Mouse (Mus musculus) intestine, embryonic 16.5 days (tissue): ENCODE results near the gene Clec2d. TPM values are rescaled to one million over a fixed set of nuclear protein-coding genes. Genes with fewer than 3 reads are reported as not detected.
A peak's percentile ranks its signal among the peaks of the same experiment; 100 is the strongest.

Experiments used
- ATAC-seq: fragments of 200-750 bp; cut with Nextera tagmentation; 2 replicates; pipeline ENCODE4 v1.8.0; 2017; ENCODE audit warnings: moderate TSS enrichment, moderate library complexity
- H3K27ac ChIP-seq: fragments of 300-500 bp; sonication (generic); 2 replicates; pipeline ENCODE4 v1.5.1; 2014; ENCODE audit warnings: mild to moderate bottlenecking, low read length
- H3K27me3 ChIP-seq: fragments of 300-500 bp; sonication (generic); replicated peaks from 2 replicates; pipeline ENCODE4 v1.6.1; 2014; ENCODE audit warnings: low read length, control low read depth, mixed read lengths; ENCODE audit not compliant: control insufficient read depth, insufficient read depth
- H3K36me3 ChIP-seq: fragments of 300-500 bp; sonication (generic); 2 replicates; pipeline ENCODE4 v1.6.1; 2014; ENCODE audit warnings: low read length, control low read depth; ENCODE audit not compliant: control insufficient read depth, insufficient read depth
- H3K4me1 ChIP-seq: fragments of 300-500 bp; sonication (generic); 2 replicates; pipeline ENCODE4 v1.6.1; 2014; ENCODE audit warnings: low read length, control low read depth, mixed read lengths; ENCODE audit not compliant: control insufficient read depth, insufficient read depth
- H3K4me2 ChIP-seq: fragments of 300-500 bp; sonication (generic); 2 replicates; pipeline ENCODE4 v1.6.1; 2014; ENCODE audit warnings: low read depth, low read length, control low read depth
- H3K4me3 ChIP-seq: fragments of 300-500 bp; sonication (generic); 2 replicates; pipeline ENCODE4 v1.5.1; 2014; ENCODE audit warnings: mild to moderate bottlenecking, low read length
- H3K9ac ChIP-seq: fragments of 300-500 bp; sonication (generic); 2 replicates; pipeline ENCODE4 v1.6.1; 2014; ENCODE audit warnings: low read depth, low read length
- H3K9me3 ChIP-seq: fragments of 300-500 bp; sonication (generic); 2 replicates; pipeline ENCODE4 v1.6.1; 2016; ENCODE audit warnings: low read length, control low read depth; ENCODE audit not compliant: control insufficient read depth
- WGBS: fragments of 180-500 bp; shearing (Covaris S2); extraction: QIAGEN DNeasy Blood & Tissue Kit; methylation state at CpG from one replicate; pipeline ENCODE4 v1.1.7; 2014; 5-methylcytosine and 5-hydroxymethylcytosine counted together
- polyA plus RNA-seq: library from polyadenylated mRNA; unstranded; fragments of >200 nt; fragmentation: Nextera tagmentation; extraction: Ambion mirVana; gene quantifications from 2 replicates; pipeline ENCODE4 v1.2.1, GENCODE M21; 2015

The Clec2d gene
- polyA plus RNA-seq, 1 experiment from 2014 or later: 1.0 TPM

DNA sequence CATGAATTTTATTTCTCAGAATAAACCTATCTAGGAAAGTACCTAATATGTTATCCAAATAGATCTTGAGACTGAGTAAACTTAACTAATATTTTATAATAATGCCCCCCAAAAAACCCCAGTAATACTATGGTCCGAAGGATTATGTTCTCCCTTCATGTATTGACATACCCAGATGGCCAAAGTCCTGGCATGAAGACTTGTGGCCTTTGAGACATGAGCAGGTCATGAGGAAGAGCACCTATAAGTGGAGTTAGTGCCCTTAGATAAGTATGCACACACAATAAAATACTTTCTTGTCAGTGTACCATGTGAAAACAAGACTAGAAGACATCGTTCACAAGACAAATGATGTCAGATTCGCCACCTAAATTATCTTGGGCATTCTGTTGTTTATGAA lies 24.4 kb downstream of the Clec2d start:
- ATAC-seq: peak; percentile 81
- no peak overlapping the region for H3K4me3 ChIP-seq
- no peaks in the 10 kb centered on the region for H3K36me3 ChIP-seq
- H3K27ac ChIP-seq: no peak overlapping the region
- 71% methylated on average over 3 of the region's 3 CpGs for WGBS
- no peak overlapping the region for H3K9ac ChIP-seq
- H3K9me3 ChIP-seq: no peaks in the 10 kb centered on the region
- H3K4me1 ChIP-seq: no peaks in the 10 kb centered on the region
- no peaks in the 10 kb centered on the region for H3K27me3 ChIP-seq
- no peak overlapping the region for H3K4me2 ChIP-seq

DNA sequence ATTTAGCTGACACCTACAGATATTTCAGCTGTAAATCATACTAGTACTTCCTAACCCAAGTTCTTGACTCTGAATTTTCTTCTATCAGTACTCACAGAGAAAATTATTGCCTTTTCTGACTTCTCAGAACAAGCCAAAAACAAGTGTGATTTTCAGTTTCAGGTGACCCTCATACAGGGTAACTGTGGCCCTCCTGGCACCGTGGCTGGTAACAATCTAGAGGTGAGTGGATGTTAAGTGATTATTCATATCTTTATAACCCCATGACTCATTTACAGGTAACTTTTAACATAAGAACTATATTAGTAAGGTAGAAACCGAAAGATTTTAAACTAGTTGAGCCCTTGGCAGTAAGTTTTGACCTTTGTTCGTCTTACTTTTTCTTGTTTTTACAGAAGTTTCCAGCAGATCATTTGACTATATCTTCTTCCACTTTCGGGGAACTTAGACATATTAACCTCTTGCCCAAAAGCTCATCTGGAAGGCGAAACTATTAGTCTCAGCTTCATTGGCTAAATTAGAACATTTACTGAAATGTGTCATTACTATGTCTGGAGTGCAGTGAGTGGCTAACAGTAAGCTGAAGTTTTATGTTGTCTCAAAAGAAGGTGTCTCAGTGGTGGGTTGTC lies 28.6 kb downstream of the Clec2d start:
- ATAC-seq: peak; percentile 47

DNA sequence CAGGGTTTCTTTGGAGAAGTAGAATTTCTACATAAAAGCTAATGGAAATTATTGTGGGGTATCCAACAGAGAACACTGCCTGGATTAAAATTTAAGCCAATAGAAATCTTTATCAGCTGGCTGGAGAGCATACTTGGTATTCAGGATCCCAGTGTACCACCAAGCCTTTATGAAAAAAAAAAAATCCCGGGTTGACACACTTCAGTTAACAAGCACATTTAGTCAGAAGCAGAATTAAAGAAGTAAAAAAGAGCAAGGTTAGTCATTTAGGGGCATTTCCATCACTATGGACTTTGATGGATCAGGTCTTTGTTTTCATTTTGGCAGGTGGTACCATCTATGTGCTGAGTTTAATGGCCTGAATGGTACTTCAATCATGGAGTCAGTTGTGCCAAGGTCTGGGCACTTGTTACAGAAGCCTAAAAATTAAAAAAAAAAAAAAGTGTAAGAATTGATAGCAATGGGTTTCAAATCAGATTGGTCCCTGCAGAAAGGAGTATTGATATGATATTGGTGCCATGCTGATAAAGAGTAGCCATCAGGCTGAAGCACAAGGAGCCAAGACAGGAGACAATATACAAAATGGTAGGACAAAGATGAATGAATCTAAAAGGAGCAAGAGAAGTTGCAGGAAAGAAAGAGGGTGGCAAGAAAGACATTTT lies 29.5 kb downstream of the Clec2d start:
- WGBS: 82% methylated on average over 1 of the region's 1 CpGs
- no peak overlapping the region for H3K4me2 ChIP-seq
- no peak overlapping the region; the same call in 1 of the 2 replicates for H3K27ac ChIP-seq
- no peaks in the 10 kb centered on the region for H3K9me3 ChIP-seq
- no peaks in the 10 kb centered on the region for H3K36me3 ChIP-seq
- H3K4me3 ChIP-seq: no peak overlapping the region
- no peaks in the 10 kb centered on the region for H3K27me3 ChIP-seq
- peaks cover 11% of the 10 kb centered on the region for H3K4me1 ChIP-seq
- ATAC-seq: no peak
- no peak overlapping the region for H3K9ac ChIP-seq

More for the DNA sequence above, 28.6 kb downstream of the Clec2d start:
- Histone ChIP-seq H3K4me3 (no peak overlapping the region), H3K36me3 (no peaks in the 10 kb centered on the region), H3K27ac (peak overlapping the region; percentile 72), H3K4me2 (0 out of 2 replicates have a peak overlapping the region, but pooled peaks have one; percentile 2), H3K9me3 (no peaks in the 10 kb centered on the region), H3K9ac (no peak overlapping the region), H3K4me1 (0 out of 2 replicates have a peak, but pooled peaks cover 5% of the 10 kb centered on the region), H3K27me3 (no peaks in the 10 kb centered on the region)
- 71% methylated on average over 5 of the region's 5 CpGs for WGBS

DNA sequence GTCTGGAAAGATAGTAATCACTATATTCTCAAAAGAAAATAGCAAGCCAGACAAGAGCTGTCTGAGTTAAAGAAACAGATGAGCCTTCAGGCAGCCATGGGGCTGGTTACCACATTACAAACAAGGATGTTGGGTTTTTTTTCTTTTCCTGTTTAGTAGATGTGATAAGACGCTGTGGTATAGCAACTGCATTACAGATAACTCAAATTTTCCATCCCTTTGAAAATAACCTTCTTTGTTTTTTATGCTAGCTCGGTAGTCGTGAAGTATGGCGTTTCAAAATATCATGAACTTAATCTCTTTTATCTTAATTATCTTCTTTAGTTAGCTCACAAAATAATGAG lies 30.0 kb downstream of the Clec2d start:
- H3K27me3 ChIP-seq: no peaks in the 10 kb centered on the region
- ATAC-seq: no peak
- no peaks in the 10 kb centered on the region for H3K36me3 ChIP-seq
- no peak overlapping the region for H3K4me2 ChIP-seq
- no peaks in the 10 kb centered on the region for H3K9me3 ChIP-seq
- H3K4me3 ChIP-seq: no peak overlapping the region
- 83% methylated on average over 4 of the region's 4 CpGs for WGBS
- H3K4me1 ChIP-seq: peaks cover 11% of the 10 kb centered on the region
- H3K27ac ChIP-seq: no peak overlapping the region
- no peak overlapping the region for H3K9ac ChIP-seq

DNA sequence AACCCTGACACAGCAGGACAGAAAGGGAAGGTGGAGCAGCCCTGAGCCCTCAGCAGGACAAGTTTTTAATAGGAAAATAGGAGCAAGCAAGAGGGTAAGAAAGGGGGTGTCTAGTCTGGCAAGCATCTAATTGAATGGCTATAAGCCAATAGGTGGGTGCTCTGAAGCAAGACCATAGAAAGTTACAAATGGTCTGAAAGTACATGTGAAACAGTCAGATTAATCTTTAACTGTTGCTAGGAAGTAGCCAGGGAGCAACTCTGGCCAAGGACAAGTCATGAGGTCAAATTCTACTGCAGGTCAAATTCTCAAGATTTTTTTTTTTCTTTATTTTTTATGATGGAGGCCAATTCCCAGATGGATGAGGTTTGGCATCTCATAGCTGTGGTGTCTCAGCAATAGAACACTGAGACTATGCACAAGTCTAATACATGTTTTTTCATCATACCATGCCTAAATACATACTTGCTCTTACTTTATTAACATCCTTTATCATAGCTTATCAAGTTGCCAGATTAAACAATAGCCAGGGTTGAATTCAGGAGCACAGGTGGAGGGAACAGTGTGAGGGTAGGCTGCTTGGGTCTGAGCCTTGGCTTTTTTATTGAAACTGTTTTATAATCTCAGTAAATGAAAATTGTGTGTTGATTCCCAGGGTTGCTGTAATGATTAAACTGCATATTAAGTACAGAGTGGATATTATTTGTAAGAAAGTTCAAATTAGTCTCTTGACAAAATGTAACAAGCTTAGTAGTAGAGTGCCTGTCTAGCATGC lies 32.2 kb downstream of the Clec2d start:
- H3K9ac ChIP-seq: no peak overlapping the region
- peak overlapping the region; percentile 79 for H3K27ac ChIP-seq
- ATAC-seq: peak; percentile 67
- 0 out of 2 replicates have a peak overlapping the region, but pooled peaks have one; percentile 18 for H3K4me2 ChIP-seq
- H3K36me3 ChIP-seq: no peaks in the 10 kb centered on the region
- H3K27me3 ChIP-seq: no peaks in the 10 kb centered on the region
- H3K4me3 ChIP-seq: no peak overlapping the region
- H3K9me3 ChIP-seq: no peaks in the 10 kb centered on the region
- peaks cover 14% of the 10 kb centered on the region for H3K4me1 ChIP-seq

DNA sequence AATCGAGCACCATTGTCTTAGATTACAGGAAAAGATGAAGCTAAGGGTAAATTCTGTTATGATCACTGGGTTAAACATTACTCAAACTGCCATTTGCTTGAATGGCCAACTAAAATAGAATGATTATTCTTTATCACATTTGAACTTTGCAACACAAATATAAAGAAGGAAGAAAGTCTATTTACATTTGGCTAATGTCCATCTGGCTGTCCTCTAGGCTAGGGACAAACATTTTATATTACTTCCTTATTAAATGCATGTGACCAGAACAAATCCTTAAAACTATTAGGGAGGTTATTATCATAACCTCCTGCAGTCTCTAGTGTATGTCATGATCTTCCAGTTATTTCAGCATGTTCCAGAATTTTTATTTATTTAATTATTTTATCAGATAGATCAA lies 33.1 kb downstream of the Clec2d start:
- Histone ChIP-seq H3K27ac (no peak overlapping the region), H3K4me1 (peaks cover 17% of the 10 kb centered on the region), H3K4me2 (no peak overlapping the region), H3K9me3 (no peaks in the 10 kb centered on the region), H3K4me3 (no peak overlapping the region), H3K9ac (no peak overlapping the region), H3K27me3 (no peaks in the 10 kb centered on the region), H3K36me3 (no peaks in the 10 kb centered on the region)
- 40% methylated on average over 1 of the region's 1 CpGs for WGBS
- ATAC-seq: peak; percentile 70

DNA sequence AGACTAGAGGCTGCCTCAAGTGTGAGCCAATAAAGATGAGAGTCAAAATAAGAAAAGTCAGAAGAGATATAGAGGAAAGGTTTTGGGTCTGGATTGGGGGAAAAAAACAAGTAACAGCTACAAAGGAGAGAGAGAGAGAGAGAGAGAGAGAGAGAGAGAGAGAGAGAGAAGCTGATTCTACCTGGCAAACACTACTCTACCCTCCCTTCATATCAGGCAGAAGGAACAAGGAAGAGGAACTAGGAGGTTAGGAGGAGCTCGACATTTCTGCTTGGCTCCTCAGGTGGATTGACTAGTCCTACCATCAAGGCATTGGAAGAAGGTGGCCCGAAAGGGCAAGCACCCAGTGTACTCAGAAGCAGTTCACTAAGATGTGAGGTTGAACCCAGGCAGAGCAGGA lies 33.8 kb downstream of the Clec2d start:
- no peak for ATAC-seq
- no peaks in the 10 kb centered on the region for H3K27me3 ChIP-seq
- H3K27ac ChIP-seq: peak overlapping the region; percentile 83
- H3K4me2 ChIP-seq: no peak overlapping the region
- H3K9me3 ChIP-seq: no peaks in the 10 kb centered on the region
- H3K9ac ChIP-seq: no peak overlapping the region
- H3K36me3 ChIP-seq: no peaks in the 10 kb centered on the region
- WGBS: 65% methylated on average over 2 of the region's 2 CpGs
- H3K4me3 ChIP-seq: no peak overlapping the region
- peaks cover 17% of the 10 kb centered on the region for H3K4me1 ChIP-seq

DNA sequence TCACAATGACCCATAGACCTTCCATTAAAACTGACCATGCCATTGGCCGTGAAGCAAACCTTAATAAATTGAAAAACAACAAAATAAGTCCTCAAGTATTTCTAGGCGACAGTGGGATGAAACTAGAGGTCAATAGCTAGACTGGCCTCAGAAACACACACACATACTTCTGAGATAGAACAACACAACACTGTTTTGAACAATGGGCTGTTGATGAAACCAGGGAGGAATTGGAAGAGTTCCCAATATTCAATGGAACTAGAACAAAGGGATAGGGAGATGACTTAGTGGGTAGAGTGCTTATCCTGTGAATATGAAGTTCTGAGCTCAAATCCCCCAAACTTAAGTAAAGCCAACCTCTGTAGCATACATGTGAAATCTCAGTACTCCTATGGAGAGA lies 34.6 kb downstream of the Clec2d start:
- Histone ChIP-seq H3K4me2 (no peak overlapping the region), H3K4me1 (peaks cover 17% of the 10 kb centered on the region), H3K9ac (no peak overlapping the region), H3K27me3 (no peaks in the 10 kb centered on the region), H3K9me3 (no peaks in the 10 kb centered on the region), H3K27ac (no peak overlapping the region), H3K4me3 (no peak overlapping the region), H3K36me3 (no peaks in the 10 kb centered on the region)
- WGBS: 91% methylated on average over 2 of the region's 2 CpGs
- no peak for ATAC-seq

DNA sequence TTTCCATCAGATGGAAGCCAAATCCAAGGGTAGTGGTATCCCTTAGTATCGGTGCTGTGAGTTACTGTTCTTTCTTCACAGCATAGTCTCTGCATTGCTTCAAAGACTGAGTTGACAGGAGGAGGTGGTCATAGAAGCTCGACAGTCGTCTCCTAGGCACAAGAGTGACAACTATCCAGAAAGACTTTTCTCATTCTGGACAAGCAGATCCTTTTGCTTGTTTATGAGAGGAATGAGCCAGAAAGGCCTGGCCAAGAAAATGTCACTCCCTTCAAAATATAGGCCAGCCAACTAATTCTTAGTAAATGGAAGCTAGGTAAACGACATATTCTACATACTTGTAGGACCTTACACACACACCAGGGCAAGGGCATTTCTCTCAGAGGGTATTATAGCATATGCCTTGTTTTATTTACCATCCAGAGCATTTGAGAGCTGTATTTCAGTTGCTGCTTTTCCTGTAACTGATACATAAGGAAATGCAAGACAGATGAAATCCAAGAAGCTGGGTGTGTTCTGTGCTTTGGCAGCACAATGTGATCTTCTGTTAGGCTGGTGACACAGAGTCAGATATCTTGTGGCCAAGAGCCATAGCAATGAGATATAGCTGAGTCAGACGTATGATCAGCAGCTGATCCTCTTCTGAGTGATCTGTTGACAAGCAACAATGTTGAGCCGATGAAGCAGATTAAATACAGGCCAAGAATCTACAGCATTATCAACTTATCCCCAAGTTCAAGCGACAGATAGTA lies 35.6 kb downstream of the Clec2d start:
- no peak overlapping the region for H3K9ac ChIP-seq
- H3K4me1 ChIP-seq: peaks cover 17% of the 10 kb centered on the region
- 69% methylated on average over 7 of the region's 7 CpGs for WGBS
- H3K9me3 ChIP-seq: no peaks in the 10 kb centered on the region
- H3K27ac ChIP-seq: peak overlapping the region; percentile 30; the same call in 1 of the 2 replicates
- no peaks in the 10 kb centered on the region for H3K36me3 ChIP-seq
- H3K27me3 ChIP-seq: no peaks in the 10 kb centered on the region
- no peak overlapping the region for H3K4me3 ChIP-seq
- no peak for ATAC-seq
- H3K4me2 ChIP-seq: no peak overlapping the region
